Mouse (Mus musculus) gonadal fat pad, adult 2 months (tissue): ENCODE measurements around the gene Mettl6. TPM values are rescaled to one million over a fixed set of nuclear protein-coding genes. Genes with fewer than 3 reads are reported as not detected.

Experiments
- DNase-seq: peaks from one replicate; pipeline ENCODE4 v3.0.0-alpha.2; 2012; ENCODE audit warnings: low read depth
- polyA plus RNA-seq: library from polyadenylated mRNA; depleted of rRNA; stranded (reverse); fragments of >200 nt; gene quantifications from 2 replicates; pipeline ENCODE4 v1.2.3, GENCODE M21; 2012; rRNA removed

Gene Mettl6
- polyA plus RNA-seq, 1 experiment: 8.5 TPM

DNA sequence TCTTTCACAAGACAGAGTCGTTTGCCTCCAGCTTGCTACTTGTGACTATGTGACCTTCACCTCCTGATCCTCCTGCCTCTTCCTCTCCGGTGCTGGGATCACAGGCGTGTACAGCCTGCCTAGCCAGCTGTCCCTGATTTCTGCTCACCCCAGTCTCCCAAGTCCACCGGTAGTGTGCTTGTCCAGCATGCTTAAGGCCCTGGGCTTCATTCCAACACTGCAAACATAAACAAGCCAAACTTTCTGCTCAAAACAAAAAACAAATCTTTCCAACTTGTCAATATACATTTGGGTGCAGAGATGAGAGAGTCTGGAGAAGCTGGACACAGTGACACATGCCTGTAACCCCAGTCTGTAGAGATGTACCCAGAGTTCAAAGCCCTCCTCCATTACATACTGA lies 62.4 kb downstream of the Mettl6 start:
- no peak for DNase-seq

- DNase-seq: no peak
Measured at GRCm38 (mm10) chr14:31431789-31432330, 63.0 kb downstream of the Mettl6 start.

- no peak for DNase-seq
Measured at GRCm38 (mm10) chr14:31429004-31429395, 65.8 kb downstream of the Mettl6 start.

- no peak for DNase-seq
Measured at GRCm38 (mm10) chr14:31428211-31429003, 66.4 kb downstream of the Mettl6 start.

Other genes starting within 250 kb of the Mettl6 start
- 9.9 and 13.5 TPM in 2 replicates for gene Phf7, start 243.7 kb downstream of the Mettl6 start, polyA plus RNA-seq
- gene Bap1, start 243.6 kb downstream of the Mettl6 start, polyA plus RNA-seq: 51.3 and 57.0 TPM in 2 replicates
- 1.7 and 2.4 TPM in 2 replicates for gene Dnah1, start 171.1 kb downstream of the Mettl6 start, polyA plus RNA-seq
- 20.7 and 21.6 TPM in 2 replicates for gene Capn7, start 158.4 kb downstream of the Mettl6 start, polyA plus RNA-seq
- gene Sh3bp5, start 59.0 kb downstream of the Mettl6 start, polyA plus RNA-seq: 25.2 and 29.3 TPM in 2 replicates
- gene Eaf1, start 641 bp downstream of the Mettl6 start, polyA plus RNA-seq: 30.8 and 35.4 TPM in 2 replicates
- gene Colq, start 96.3 kb upstream of the Mettl6 start, polyA plus RNA-seq: 0.13 and 0.36 TPM in 2 replicates
- gene Gm49387, start 145.8 kb upstream of the Mettl6 start, polyA plus RNA-seq: not detected in 2 replicates
- gene Btd, start 146.0 kb upstream of the Mettl6 start, polyA plus RNA-seq: 37.2 and 41.5 TPM in 2 replicates
- 17.7 and 20.0 TPM in 2 replicates for gene Hacl1, start 146.2 kb upstream of the Mettl6 start, polyA plus RNA-seq